Mouse (Mus musculus) layer of hippocampus, postnatal 10 days (tissue): ENCODE measurements around the gene Osmr. TPM values are rescaled to one million over a fixed set of nuclear protein-coding genes. Genes with fewer than 3 reads are reported as not detected.

Source experiments
- DNase-seq, 2 experiments: peaks; one replicate each; pipeline ENCODE4 v3.0.0; 2021; ENCODE audit warnings: low spot score in 2 of 2
- long read RNA-seq: library from polyadenylated mRNA; stranded (forward); transcript quantifications from one replicate; pipeline ENCODE4 v2.0.0, GENCODE M21; 2023
- total RNA-seq, 2 experiments: library from RNA; stranded (reverse); gene quantifications; 2 replicates each; pipeline ENCODE4 v1.2.3; 2021

Osmr gene
- 1 to 10 TPM; 5.6 to 6.0 TPM for total RNA-seq
- long read RNA-seq, result 0 reads

DNA sequence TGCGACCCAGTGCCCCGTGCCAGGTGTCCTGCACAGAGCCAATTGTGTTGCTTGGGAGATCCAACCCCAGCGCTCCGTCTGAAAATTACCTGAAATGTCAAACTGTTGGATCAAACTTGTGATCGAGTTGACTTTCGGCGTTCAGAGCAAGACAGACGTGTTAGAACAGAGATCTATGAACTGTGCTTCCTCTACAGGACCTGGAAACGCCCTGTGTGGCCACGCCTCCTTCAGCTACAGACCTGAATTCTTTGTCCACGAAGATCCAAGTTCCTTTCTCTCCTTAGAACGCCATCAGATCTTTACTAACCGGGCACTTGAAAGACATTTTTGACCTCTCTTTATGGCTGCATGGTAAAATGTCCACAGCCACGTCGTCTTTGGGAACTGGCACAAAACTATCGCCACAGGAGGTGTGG, at the start of gene Osmr:
Osmr (minus strand) TSS at position 369 of the 419 bp plus-strand sequence.
- DNase-seq, result no peak

DNA sequence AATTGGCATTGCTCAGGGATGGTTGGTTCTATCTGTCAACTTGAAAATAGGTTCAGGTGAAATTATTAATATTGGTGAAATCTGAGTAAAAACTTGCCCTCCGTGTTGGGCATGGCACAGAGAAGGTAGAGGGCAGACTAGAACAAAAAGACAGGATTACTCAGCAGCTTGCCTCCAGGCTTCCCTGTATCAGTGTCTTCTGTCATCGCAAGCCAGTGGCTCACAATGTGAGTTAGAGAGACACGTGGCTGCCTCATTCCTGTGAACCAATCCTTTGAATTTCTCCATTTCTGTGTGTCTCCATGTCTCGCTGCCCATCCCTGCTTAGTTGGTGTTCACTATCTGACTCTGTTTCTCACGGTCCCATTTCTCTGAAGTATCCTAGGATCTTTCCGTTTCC, 44.6 kb upstream of the Osmr start:
- DNase-seq, result no peak

DNA sequence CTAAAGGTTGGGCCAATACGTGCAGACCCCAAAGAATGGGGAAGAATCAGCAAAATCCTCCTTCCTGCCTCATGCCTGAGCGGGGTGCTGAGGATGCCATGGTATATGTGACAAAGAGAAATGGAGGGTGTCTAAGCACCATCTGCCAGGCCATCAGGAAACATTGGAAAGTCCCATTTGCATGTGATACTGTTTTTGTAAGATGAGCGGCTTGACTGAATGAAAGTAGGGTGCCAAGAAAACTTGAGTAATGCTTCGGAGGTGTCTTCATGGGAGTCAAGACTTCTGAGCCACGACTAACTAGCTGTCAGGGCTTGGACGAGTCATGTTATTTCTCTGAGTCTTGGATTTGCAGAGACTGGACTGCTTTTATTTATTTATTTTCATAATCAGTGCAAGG, 39.4 kb upstream of the Osmr start:
- no peak for DNase-seq

DNA sequence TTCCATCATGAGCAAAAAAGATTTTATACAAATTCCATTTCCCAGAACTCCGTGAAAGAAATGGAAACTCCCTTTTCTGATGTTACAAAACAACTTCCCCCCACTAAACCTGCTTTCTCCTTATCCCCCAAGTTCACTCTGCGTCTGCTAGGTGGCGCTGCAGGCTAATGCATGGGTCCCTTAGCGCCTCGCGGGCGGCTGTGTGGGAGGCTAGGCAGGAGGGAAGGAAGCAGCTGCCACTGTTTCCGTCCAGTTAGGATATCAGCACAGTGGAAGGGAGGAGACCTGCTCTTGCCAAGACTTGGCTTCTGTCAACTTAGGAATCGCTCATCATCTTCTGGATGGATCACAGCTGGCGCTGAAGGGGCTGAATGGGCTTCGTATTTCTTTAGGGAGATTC, 34.9 kb upstream of the Osmr start:
- DNase-seq, result peak; percentile 96

DNA sequence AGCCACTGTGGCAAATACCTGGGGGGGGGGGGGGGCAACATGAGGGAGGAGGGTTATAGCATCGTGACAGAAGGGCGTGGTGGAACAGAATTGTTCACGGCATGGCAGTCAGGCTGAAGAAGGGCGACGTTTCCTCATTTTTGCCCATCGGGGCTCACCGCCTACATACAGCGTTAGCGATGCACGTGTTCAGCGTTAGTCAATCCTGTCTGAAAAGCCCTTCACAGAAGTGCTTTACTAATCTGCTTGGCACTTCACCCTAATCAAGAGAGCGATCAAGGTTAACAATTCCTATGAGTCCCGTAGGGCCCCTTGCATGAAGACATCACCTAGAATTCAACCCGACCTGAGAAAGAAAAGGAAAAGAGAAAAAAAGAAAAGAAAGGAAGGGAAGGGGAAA, 34.3 kb upstream of the Osmr start:
- no peak for DNase-seq

DNA sequence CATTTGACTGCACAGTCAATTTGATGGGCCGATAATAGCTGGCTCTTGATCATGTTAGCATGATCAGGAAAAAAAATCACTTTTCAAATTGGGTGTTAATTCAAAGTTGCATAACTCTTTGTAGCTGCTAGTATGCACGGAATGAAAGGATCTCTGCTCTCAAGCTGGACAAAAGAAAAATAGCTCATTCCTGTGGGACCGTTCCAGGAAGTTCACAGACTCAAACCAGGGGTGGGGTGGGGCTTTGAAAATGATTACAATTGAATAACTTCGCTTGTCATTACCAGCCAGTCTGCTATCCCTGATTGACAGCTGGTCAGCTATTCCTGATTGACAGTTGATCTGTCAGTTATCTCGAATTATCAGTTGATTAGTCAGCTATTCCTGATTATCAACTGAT, 33.8 kb upstream of the Osmr start:
- DNase-seq, result no peak

GRCm38 (mm10) chr15:6906260-6907047, 31.7 kb upstream of the Osmr start:
- DNase-seq, result no peak

GRCm38 (mm10) chr15:6905726-6906125, 31.0 kb upstream of the Osmr start:
- DNase-seq, result no peak

DNA sequence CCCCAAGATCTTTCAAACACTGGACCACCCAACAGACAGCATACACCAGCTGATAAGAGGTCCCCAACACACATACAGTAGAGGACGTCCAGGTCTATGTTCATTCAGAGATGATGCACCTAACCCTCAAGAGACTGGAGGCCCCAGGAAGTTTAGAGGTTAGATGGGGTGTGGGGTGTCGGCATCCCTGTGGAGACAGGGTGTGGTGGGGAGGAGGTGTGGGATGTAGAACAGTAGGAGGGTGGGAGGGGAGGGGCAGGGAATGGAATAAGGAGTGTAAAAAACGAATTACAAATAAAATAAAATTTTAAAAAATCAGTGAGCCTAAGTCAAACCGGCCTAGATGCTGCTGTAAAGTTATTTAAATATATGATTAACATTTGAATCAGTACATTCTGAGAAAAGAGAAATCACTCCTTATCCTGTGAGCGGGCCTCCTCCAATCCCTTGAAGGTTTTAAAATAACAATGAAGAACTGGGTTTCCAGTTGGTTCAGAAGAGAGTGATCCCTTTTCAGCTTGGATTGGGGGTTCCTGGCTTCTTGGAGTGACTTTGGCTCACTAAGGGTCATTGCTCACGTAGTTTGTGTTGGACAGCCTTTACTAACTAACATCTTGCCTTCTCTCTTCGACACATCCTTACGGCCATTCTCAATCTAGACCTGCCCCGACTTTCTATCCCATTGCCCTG, 28.7 kb upstream of the Osmr start:
- no peak for DNase-seq

- DNase-seq, result no peak
Measured at GRCm38 (mm10) chr15:6901982-6902639, 27.3 kb upstream of the Osmr start.

DNA sequence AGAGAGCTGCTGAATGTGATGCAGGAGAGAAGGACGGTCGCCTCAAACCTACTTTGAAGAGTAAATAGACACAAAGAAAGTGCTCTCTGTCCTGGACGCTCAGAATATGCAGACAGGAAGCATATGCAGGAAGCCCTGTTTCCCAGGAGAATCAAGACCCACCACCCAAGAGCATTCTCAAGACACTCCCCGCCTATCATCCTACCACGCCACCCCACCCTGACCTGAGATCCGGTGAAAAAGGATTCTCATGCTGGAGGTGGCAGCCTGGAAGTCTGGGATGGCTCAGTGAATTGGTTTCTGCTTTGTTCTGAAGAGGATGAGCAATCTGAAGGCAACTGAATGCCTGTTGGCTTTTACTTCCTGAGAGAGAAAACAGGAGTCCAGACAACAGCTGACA, 26.5 kb upstream of the Osmr start:
- DNase-seq, result no peak

GRCm38 (mm10) chr15:6884260-6884659, 9.5 kb upstream of the Osmr start:
- no peak for DNase-seq

- peak; percentile 67 to 79 for DNase-seq
Measured at GRCm38 (mm10) chr15:6883816-6884215, 9.0 kb upstream of the Osmr start.

- peak; percentile 14 to 38 for DNase-seq
Measured at GRCm38 (mm10) chr15:6883091-6883490, 8.3 kb upstream of the Osmr start.

GRCm38 (mm10) chr15:6882180-6882579, 7.4 kb upstream of the Osmr start:
- DNase-seq, result peak; percentile 44 to 59

DNA sequence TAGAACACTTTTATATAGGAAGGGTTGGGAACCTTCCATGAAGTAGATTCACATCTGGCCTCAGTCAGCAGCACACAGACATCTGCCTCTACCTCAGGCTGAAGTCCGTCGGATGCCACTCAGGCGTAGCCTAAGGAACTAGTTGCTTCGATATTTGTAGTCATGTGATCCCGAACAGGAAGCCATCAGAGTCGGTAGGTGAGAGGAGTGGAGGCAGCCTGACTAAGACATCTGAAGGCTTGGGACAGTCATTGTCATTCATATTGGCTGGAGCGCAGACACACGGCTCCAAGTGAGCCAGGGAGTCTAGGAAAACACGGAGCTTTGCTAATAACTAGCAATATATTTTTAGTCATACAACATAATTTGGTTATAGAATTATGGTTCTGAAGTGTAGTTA, 6.4 kb upstream of the Osmr start:
- DNase-seq, result no peak

DNA sequence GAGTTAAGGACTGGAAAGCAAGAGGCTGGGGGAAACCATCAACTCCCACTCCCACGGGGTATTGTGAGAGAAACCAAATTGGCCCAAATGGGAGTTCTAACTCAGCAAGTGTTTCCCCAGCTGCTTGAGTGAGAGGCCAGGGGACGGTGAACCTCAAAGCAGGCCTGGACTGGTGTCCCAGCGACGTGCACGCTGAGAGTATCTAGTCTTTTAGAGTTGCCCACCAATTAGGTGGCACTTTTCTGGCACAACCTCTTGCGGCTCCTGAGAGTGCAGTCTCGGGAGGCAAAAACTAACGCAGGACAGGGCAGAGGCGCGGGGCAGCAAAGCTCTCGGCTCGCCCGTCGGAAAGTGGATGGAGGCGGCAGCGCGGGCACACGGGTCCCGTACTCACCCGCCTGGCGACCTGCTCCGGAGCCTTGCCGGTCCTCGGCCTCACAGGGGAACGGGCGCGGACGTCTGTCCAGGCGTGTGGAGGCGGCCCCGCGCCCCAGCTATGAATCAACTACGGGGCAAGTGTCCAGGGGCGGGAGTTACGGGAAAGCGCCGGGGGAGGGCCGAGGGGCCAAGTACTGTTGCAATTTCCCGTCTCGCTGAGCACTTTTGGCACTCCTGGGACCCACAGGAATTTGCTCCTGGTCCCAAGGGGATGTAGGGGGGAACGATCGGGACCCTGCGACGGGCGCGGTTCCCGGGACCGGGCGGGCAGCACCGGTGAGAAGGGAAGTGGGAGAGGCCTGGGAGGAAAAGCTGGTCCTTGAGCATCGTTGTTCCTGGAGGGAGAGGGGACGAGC, 765 bp downstream of the Osmr start:
- DNase-seq, result peak; percentile 20 to 37

DNA sequence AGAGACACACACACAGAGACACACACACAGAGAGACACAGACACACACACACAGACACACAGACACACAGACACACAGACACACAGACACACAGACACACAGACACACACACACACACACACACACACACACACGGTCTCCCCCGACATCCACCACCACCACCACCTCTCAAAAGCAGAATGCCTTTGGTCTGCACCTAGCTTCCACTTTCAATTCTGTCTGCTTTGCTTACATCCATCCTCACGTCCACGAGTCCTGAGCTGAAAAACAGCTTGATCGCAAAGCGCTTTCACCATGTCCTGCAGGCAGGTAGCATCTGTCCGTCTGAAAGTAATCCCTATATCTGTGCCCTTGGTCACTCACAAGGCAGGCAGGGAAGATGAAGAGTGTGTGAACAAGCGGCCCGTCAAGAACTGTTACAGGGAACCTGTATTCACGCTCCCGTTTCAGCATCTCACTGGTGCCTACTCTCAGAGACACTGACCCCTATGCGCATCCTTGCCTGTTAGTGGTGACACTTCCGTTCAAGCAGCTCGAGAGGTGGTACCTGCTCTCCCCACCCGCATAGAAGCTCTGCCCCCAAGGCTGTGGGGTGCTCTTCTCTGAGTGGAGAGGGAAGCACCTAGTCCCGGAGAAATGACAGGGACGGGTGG, 1.5 kb downstream of the Osmr start:
- no peak for DNase-seq

- no peak for DNase-seq
Measured at GRCm38 (mm10) chr15:6871621-6872359, 3.0 kb downstream of the Osmr start.

DNA sequence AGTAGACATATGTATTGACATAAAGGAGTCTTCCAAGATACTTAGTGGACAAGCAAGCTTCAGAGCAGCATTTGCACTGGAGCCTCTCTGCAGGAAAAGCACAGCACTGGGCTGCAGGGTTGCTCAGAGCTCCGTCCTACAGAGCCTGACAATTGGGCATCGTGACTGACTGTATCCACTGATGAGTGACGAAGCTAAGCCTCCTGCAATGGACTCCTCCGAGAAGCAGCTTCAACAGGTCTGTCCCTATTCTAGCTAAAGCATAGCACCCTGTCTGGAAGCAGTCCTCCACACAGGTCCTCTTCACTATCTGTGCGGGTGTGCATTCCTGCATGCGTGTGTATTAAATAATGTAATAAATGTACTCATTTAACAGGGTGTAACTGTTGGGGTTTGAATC, 7.9 kb downstream of the Osmr start:
- no peak for DNase-seq
